Mouse (Mus musculus) spleen, embryonic (tissue): ENCODE data around the gene Rinl.

ENCODE experiments used
- CTCF ChIA-PET: fragments of 350-600 bp; sonication (Branson Sonifier 250); formaldehyde crosslinking; loops from one replicate; lab custom pipeline; 2022; lab: Charles Lee

The Rinl gene

DNA sequence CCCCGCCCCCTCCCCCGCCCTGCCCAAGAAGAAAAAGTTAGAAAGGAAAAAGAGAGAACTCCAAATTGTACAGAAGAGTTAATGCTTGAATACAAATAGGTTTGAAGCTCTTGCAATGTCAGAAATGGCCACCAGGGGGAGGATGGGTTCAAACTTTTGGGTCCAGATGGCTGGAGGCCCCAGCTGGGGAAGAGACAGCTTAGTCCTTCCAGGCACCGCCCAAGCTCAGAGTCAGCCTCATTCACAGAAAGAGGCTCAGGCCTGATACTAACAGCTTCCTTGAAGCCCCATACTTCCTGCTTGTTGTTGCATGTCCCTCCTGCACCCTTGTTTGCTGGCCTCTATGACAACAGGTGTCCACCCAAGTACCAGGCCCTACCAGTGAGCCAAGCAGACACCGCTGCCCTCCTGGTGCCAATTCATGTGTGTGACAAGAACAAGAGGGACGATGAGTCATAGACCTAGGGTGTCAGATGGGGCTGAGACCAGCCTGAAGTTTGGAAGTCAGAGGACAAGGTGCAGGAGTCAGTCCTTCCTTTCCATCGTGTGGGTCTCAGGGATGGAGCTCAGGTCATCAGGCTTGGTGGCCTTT is 8.6 kb upstream of the Rinl start:
- CTCF ChIA-PET: interaction anchor here (0.5 to 1.7 kb wide), 5 partner anchors 12 to 1929 kb away, joined by 3 to 6 read pairs (median 4); no protein-coding TSS in a partner anchor

DNA sequence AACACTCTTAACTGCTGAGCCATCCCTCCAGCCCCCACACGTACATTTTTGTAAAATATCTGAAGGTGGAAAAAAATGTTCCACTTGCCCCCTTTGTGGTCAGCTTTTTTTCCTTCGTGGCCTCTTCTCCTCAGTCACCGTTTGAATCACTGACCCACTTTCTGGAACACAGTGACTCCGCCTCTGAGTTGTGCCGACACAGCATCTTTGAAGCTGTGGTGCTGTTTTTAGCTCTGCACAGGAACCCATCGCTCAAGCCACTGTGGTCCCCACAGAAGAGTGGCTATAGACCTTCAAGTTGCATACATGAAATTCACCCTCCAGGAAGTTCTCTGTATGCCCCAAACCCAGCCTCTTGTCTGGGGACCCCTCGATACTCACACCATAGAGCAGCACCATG is 7.9 kb upstream of the Rinl start:
- CTCF ChIA-PET: interaction anchor here (0.5 to 1.7 kb wide), 2 partner anchors 87 to 271 kb away, joined by 4 to 6 read pairs; no protein-coding TSS in a partner anchor

DNA sequence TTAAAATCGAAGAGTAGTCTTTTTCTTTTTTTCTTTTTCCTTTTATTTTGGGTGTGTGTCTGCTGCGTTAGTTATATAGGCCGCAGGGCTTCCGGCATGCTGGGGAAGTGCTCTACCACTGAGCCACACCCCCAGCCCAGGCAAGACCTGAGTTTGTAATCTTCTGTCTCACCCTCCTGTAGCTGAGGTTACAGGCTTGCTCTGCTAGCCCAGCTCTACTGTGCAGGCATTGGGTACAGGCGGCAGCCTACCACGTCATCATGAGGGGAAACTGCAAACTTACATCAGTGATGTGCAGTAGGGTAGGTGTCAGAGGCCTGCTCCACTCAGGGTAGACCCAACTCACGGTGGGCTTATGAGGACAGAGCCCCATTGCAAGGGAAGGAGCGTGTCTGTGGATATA is 7.5 kb upstream of the Rinl start:
- CTCF ChIA-PET: interaction anchor here (0.5 to 1.7 kb wide), 3 partner anchors 27 to 271 kb away, joined by 3 to 6 read pairs (median 4); partner anchors contain the start of gene Hnrnpl

DNA sequence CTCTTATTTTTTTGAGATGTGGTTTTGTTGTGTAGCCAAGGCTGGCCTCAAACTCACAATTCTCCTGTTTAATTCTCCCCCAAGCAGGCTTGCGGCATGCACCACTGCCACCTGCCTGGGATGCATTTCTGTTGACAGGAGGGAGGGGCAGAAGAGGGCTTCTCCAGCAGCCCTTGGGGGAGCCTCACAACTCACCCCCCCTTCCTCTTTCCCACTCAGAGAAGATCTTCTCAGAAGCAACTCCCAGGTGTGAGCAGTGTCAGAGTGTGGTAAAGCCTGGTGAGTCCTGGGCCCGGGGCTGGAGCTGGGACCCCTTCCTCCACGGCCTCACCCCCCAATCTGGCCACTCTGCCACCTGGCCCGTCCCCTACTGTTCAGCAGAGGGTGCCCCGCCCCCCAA is 3.6 kb upstream of the Rinl start:
- CTCF ChIA-PET: no interaction called here

DNA sequence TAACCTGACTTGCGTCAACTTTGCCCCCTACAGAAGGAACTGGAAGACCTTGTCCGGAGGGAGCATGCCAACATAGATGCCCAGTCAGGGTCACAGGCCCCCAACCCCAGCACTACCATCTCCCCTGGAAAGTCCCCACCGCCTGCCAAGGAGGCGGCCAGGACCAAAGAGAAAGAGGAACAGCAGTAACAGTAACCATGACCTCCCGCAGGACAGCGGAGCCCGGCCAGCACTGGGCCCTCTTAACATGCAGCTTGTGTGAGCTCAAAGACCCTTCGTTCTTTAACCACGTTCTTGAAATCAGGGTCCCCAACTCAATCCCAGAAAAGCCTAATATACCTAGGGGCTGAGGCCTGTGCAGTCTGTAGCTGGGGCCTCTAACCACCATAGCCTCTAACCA is 885 bp upstream of the Rinl start:
- CTCF ChIA-PET: interaction anchor here (0.6 kb wide), 1 partner anchor 65 kb away, joined by 8 read pairs; no protein-coding TSS in a partner anchor

DNA sequence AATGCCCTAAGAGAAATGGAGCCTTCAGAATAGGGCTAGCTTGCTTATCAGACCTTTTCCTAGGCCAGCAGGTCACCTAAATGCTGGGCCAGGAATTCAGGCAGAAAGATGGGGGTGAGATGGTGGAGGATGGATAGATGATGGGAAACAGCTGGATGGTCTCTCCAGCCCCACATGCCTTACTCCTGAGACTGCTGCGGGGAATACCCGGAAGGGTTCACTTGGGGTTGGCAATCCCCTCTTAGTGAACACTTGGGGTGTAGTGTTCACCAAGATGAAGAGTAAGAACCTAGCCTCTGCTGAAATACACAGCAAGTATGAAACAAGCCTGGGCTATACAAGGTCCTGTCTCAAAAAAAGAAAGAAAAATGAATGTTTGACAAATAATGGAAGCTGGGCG is 466 bp downstream of the Rinl start:
- CTCF ChIA-PET: interaction anchor here (0.6 kb wide), 2 partner anchors 443 to 1126 kb away, joined by 3 to 5 read pairs; partner anchors contain the start of gene Kcnk6

DNA sequence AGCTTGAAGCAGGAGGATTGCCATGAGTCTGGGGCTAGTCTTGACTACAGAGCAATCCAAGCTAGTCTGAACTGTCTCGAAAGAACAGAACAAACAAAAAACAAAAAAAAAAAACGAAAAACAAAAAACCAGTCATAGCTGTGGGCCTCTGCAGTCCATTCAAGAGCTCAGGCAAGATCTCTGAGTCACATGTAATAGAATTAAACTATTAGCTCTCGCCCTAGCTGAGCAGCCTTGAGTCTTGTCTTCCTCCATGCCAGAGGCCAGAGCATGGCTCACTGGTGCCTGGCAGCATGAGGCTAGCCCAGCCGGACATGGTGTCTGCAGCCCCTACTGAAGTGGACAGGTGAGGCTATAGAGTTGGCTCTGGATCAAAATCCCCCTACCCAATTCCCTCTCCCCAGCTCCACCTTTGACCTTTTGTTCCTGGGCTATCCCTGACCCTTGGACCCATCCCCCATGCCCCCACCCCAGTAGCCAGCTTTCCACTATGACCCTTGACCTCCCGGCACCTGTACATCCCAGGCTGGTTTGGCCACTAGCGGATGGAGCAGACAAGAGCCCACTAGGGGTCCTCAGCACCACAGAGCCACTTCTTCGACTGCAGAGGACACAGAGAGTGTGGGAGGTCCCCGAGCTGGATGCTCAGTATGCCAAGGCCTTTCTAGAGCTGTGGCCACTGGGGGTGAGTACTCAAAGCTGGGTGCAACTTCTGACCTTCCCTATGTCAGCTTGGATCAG is 1.5 kb downstream of the Rinl start:
- CTCF ChIA-PET: interaction anchor here (0.6 to 1.1 kb wide), 3 partner anchors 17 to 48 kb away, joined by 3 to 10 read pairs (median 4); no protein-coding TSS in a partner anchor

DNA sequence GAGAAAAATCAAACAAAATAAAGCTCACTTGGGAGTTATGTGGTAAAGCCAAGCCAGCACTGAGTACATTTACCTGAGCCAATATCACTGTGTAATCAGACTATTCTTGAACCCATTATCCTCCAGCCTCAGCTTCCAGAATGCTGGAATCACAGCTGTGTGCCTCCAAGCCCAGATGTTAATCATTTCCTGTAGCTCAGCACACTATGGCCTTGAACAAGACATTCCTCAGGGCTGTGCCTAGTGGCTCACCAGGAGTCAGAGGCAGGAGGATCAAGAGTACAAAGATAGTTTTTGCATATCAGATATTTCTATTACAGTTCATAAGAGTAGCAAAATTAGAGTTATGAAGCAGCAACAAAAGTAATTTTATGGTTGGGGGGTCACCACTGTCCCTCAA is 2.9 kb downstream of the Rinl start:
- CTCF ChIA-PET: interaction anchor here (0.6 to 1.0 kb wide), 3 partner anchors 12 to 76 kb away, joined by 3 to 9 read pairs (median 3); no protein-coding TSS in a partner anchor

DNA sequence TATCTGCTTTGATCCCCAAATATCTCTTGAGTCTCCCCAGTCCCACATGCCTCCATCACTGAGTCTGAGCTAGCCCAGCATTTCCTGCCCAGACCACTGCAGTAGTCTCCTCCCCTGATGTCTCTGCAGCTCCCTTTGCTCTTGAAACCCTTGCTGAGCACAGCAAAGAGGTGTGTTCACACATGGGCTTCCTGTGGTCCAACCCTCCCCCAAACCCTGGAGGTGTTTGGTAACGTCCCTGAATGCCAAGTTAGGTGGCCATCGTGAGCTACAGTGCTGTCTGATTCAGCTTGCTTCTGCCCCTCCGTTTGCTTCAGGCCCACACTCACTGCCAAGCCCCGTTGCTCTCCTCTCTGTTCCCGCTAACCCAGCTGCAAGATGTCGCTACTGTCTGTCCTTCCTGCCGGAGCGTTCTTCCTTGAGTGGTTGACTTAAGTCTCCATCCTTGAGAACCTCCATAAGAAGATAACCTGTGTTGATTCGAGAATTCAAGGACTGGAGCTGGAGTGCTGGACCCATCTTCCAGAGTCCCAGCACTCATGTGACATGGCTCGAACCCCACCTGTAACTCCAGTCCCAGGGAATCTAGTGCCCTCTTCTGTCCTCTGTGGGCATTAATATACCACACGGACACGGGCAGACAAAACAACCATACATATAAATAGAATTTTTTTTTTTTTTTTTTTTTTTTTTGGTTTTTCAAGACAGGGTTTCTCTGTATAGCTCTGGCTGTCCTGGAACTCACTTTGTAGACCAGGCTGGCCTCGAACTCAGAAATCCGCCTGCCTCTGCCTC is 3.8 kb downstream of the Rinl start:
- CTCF ChIA-PET: interaction anchor here (0.6 to 1.1 kb wide), 4 partner anchors 13 to 173 kb away, joined by 3 to 9 read pairs (median 5); no protein-coding TSS in a partner anchor

DNA sequence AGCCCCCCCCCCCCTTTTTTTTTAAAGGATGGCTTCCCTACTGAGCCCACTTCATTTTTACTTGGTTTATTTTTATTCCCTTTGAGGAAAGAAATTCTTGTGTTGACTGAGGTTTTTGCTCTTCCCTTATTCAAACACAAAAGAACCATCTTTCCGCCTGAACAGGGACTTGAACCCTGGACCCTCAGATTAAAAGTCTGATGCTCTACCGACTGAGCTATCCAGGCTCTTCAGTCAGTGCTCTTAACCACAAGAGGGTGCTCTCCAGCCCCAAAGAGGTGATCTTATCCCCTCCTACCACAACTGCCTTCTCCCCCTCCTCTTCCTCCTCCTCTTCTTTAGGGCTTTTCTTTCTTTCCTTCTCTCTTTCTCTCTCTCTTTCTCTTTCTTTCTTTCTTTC is 5.1 kb downstream of the Rinl start:
- CTCF ChIA-PET: interaction anchor here (1.1 kb wide), 2 partner anchors 33 to 143 kb away, joined by 4 to 9 read pairs; no protein-coding TSS in a partner anchor

DNA sequence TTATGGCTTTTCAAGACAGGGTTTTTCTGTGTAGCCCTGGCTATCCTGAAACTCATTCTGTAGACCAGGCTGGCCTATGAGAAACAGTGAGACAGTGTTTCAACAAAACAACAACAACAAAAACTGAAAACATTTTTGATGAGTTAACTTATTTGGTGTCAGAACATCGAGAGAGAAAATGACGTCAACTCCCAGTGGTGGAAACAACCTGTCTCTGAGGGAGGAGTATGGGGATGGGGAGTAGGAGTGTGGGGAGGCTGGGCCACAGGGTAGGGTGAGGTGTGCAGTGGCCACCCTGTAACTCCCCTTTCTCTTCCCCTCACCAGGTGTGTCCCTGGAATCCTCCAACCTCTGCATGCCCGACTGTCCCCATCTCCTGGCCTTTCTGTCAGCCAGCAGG is 5.7 kb downstream of the Rinl start:
- CTCF ChIA-PET: interaction anchor here (0.6 to 0.7 kb wide), 2 partner anchors 36 to 78 kb away, joined by 7 to 13 read pairs; no protein-coding TSS in a partner anchor

DNA sequence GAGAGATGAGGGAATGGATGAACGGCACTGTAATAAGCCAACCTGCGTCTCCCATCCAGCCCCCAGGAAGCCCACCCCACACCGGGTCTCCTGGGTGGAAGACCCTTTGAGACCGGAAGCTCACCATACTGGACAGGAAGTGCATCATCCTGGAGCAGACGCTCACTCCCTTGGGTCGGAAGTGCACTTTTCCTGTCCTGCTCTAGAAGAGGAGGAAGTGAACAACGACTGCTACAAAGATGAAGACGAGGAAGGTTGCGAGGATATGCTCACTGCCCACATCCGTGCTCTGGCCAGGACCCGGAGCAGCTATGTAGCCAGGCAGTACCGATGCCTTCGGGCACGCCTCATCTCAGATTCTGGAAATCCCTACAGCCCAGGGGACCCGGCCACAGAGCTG is 7.1 kb downstream of the Rinl start:
- CTCF ChIA-PET: interaction anchor here (0.6 to 1.5 kb wide), 3 partner anchors 20 to 283 kb away, joined by 3 to 10 read pairs (median 3); no protein-coding TSS in a partner anchor

DNA sequence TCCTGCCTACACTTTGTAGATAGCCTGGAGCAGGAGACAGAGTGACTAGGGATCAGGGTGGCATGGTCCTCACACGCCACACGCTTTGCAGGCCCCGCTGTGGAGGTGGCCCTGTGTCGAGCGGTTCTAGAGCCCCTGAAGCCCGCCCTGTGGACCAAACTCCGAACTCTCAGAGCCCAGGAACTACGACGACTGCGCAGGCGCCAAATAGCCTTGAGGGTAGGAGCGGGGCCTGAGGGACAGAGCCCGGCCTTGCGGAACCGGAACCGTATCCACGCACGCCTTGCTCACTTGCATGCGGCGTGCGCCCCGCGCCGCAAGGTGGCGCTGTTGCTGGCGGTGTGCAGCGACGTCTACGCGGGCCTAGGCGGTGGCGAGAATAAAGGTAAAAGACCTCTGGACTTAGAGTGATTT is 7.8 kb downstream of the Rinl start:
- CTCF ChIA-PET: interaction anchor here (0.7 kb wide), 1 partner anchor 72 kb away, joined by 3 read pairs; no protein-coding TSS in a partner anchor

DNA sequence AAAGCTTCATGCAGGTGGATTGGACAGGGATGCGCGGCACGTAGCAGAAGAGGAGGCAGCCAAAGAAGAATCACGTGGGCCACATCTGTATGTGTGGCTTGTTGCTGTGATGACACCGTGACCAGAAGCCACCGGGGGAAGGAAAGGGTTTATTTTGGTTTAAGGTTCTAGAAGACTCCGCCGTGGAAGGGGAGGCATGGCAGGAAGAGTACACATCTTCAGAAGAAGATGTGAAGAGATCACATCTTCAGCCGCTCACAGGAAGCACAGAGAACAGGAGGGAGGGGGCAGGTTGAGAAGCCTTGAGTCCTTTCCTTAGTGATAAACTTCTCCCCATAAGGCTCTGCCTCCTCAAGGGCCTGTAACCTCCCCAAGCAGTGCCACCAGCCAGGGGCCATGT is 11.2 kb downstream of the Rinl start:
- CTCF ChIA-PET: interaction anchor here (0.5 to 0.6 kb wide), 2 partner anchors 368 to 1248 kb away, joined by 4 to 5 read pairs; no protein-coding TSS in a partner anchor

DNA sequence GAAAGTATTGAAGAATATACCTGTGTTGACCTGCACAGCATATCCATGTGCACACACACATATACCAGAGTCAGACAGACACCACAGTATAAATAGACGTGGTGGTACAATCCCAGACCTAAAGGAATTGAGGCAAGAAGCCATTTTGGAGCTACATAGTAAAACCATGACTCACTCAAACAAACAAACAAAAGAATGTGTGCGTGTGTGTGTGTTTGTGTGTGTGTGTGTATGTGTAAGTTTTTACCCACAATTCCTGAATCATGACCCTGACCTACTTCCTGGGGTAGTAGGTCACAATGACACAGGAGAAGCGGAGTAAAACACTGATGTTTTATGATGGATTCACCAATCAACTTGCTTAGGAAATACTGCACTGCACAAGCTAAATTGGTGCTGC is 12.7 kb downstream of the Rinl start:
- CTCF ChIA-PET: no interaction called here

DNA sequence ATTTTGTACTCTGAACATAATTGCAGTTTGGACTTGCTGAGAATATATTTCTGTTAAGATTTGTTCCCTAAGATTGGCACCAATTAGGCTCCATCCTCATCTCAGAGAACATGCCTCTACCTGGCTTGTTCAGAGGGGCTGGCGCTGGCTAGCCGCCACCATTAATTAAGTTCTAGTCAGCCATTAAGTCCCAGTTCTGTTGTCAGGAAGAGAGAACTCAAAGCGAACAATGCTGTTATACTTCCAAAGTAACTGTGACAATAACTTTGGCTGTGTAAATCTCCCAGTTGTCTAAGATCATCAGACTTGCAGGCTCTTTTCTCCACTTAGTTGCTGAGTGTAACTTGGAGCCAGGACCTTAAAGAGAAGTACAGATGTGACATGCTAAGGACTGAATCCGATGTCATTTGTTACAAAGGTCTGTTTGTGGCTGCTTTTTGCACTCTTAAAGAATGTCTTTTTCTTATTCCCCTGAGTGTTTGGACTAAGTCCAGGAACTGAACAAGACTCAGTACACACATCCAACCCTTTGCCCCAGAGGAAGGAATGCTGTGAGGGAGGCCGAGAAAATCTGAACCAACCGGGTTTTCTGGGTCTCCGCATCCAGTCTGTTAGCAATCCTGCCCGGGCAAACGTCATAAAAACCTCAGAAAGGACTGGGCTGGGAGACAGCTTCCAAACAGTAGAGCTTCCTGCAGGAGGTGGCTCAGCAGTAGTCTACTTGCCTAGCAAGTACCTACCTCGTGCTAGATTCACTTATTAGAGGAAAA is 13.3 kb downstream of the Rinl start:
- CTCF ChIA-PET: no interaction called here

DNA sequence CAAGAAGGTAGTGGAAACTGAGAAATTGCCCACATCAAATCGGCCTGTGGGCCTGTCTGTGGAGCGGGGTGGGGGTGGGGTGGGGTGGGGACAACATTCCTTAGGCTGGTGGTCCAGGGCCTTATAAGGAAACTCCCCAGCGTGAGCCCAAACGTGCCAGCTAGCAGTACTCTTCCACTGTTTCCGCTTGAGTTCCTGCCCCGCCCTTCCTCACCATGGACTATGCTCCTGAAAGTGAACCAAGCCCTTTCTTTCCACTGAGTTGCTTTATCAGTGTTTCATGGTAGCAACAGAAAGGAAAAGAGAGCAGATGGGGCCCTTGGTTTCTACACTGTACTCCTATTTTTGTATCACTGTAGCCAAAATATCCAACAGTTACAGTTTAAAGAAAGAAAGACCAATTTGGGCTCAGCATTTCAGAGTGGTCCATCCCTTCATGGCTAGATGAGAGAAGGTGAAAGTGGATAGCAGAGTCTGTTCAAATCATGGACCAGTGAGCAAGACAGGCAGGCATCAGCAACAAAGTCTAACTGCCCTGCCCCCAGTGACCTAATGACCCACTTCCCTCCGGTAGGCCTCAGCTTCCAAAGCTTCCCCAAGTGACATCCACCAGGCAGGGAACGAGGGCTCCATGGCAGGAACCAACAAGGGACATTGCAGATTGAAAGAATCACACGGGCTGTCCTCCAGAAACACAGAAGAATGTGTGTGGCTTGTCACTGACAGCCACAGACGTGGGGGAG is 14.2 kb downstream of the Rinl start:
- CTCF ChIA-PET: interaction anchor here (0.5 kb wide), 1 partner anchor 1282 kb away, joined by 4 read pairs; no protein-coding TSS in a partner anchor

DNA sequence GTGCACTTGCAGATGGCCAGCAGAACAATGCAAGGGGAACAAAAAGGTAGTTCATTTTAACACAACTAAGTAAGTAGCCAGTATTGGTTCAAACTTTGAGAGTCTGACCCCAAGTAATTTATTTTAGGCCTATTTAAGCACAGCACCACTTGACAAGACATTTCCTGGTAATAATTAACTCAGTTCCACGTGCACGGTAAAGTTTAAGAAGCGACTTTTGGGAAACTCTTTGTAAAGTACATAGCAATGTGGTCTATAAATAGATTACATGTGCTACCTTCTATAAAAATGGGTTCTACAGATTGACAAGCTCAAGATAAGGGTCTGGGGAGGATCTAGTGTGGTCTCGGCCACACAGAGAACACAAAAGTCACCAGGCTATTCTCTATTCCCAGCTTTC is 15.0 kb downstream of the Rinl start:
- CTCF ChIA-PET: no interaction called here

DNA sequence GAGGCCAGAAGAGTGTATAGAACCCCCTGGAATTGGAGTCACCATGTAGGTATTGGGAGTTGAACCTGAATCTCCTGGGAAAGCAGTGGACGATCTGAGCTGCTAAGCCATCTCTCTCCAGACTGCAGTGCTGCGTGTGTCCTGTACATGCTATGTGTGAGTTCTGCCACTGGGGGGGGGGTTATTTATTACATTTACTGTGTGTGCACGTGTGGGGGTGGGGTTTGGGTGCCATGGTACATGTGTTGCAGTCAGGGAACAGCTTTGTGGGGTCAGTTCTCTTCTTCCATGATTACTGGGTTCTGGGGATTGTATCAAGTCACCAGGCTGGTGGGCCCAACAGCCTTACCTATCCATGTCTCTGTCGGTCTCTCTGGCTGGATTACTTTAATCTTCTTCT is 18.1 kb downstream of the Rinl start:
- CTCF ChIA-PET: interaction anchor here (0.6 to 0.7 kb wide), 4 partner anchors 17 to 418 kb away, joined by 3 to 12 read pairs (median 8); no protein-coding TSS in a partner anchor
